21 mouse cellular contexts compared by ENCODE assay signal in genomic region chr17:66786166-66786565, GRCm38 (mm10).
DNase-seq lines count a peak whose midpoint lies in the region; ATAC-seq lines count a peak whose summit lies in the region.
"Had no signal": no experiment of that assay in that cellular context is flagged by ENCODE, and none has a peak within 500 bp of the region (broad histone marks: within the 10 kb centered on the region; RNA-seq: fewer than 3 reads in every experiment).

No protein-coding gene starts in this region.

- 0 out of 2 replicates have a peak, but pooled peaks have one; percentile 43 for ATAC-seq in hindbrain, embryonic 11.5 days (ENCODE audit: low FRiP score)
- no peak for ATAC-seq in hindbrain, embryonic 13.5 days (ENCODE audit: low FRiP score)
- ATAC-seq: forebrain, embryonic 16.5 days had no signal

- H3K27me3 ChIP-seq in hindbrain, embryonic 11.5 days (ENCODE audit: control insufficient read depth, insufficient read depth, low read length) = no peaks in the 10 kb centered on the region
- H3K27me3 ChIP-seq in hindbrain, embryonic 13.5 days = no peaks in the 10 kb centered on the region
- H3K27me3 ChIP-seq: embryonic facial prominence, embryonic 15.5 days; heart, embryonic 13.5 days; hindbrain, embryonic 15.5 days; limb, embryonic 15.5 days; lung, embryonic 15.5 days had no signal

- no peaks in the 10 kb centered on the region for H3K4me1 ChIP-seq in hindbrain, embryonic 11.5 days (replicated peaks; ENCODE audit: control insufficient read depth, insufficient read depth, low read length)
- peaks cover 22% of the 10 kb centered on the region for H3K4me1 ChIP-seq in hindbrain, embryonic 13.5 days (replicated peaks)
- H3K4me1 ChIP-seq: embryonic facial prominence, embryonic 15.5 days; lung, embryonic 15.5 days had no signal

- H3K4me3 ChIP-seq in hindbrain, embryonic 11.5 days (ENCODE audit: low read depth, low read length) = no peak overlapping the region
- no peak overlapping the region for H3K4me3 ChIP-seq in hindbrain, embryonic 13.5 days
- H3K4me3 ChIP-seq: embryonic facial prominence, embryonic 15.5 days; heart, embryonic 13.5 days; hindbrain, embryonic 15.5 days; limb, embryonic 15.5 days; lung, embryonic 15.5 days had no signal

- no peak overlapping the region for H3K9ac ChIP-seq in hindbrain, embryonic 11.5 days (ENCODE audit: low read depth, low read length)
- no peak overlapping the region for H3K9ac ChIP-seq in hindbrain, embryonic 13.5 days
- H3K9ac ChIP-seq: embryonic facial prominence, embryonic 15.5 days; heart, embryonic 13.5 days; hindbrain, embryonic 15.5 days; limb, embryonic 15.5 days; liver, embryonic 14.5 days; lung, embryonic 15.5 days had no signal

- no peak overlapping the region for H3K4me2 ChIP-seq in hindbrain, embryonic 11.5 days (replicated peaks; ENCODE audit: low read depth, low read length)
- H3K4me2 ChIP-seq in hindbrain, embryonic 13.5 days = no peak overlapping the region
- H3K4me2 ChIP-seq: embryonic facial prominence, embryonic 15.5 days; heart, embryonic 13.5 days; hindbrain, embryonic 15.5 days; limb, embryonic 15.5 days; lung, embryonic 15.5 days had no signal

- H3K9me3 ChIP-seq in hindbrain, embryonic 11.5 days (ENCODE audit: control insufficient read depth, low read length) = no peaks in the 10 kb centered on the region
- H3K9me3 ChIP-seq in hindbrain, embryonic 13.5 days = no peaks in the 10 kb centered on the region
- H3K9me3 ChIP-seq: embryonic facial prominence, embryonic 15.5 days; heart, embryonic 13.5 days; hindbrain, embryonic 15.5 days; limb, embryonic 15.5 days; lung, embryonic 15.5 days had no signal

- H3K27ac ChIP-seq in hindbrain, embryonic 11.5 days (ENCODE audit: low read depth, low read length) = no peak overlapping the region
- no peak overlapping the region for H3K27ac ChIP-seq in hindbrain, embryonic 13.5 days
- H3K27ac ChIP-seq: embryonic facial prominence, embryonic 15.5 days; heart, embryonic 13.5 days; hindbrain, embryonic 15.5 days; limb, embryonic 15.5 days; liver, embryonic 14.5 days; lung, embryonic 15.5 days had no signal

- WGBS in hindbrain, embryonic 11.5 days = 40% methylated on average over 12 of the region's 12 CpGs
- 29% methylated on average over 12 of the region's 12 CpGs for WGBS in hindbrain, embryonic 13.5 days

- no peaks in the 10 kb centered on the region for H3K36me3 ChIP-seq in hindbrain, embryonic 11.5 days (ENCODE audit: control insufficient read depth, insufficient read depth, low read length)
- H3K36me3 ChIP-seq in hindbrain, embryonic 13.5 days = no peaks in the 10 kb centered on the region
- H3K36me3 ChIP-seq: embryonic facial prominence, embryonic 15.5 days; heart, embryonic 13.5 days; hindbrain, embryonic 15.5 days; limb, embryonic 15.5 days; lung, embryonic 15.5 days had no signal

- peak; percentile 18 for DNase-seq in hindbrain, embryonic 11.5 days (ENCODE audit: low spot score)
- DNase-seq in embryo, embryonic 10.5 days (ENCODE audit: low spot score) = peak; percentile 62
- DNase-seq in forelimb bud, embryonic 11.5 days (ENCODE audit: low read depth, low spot score) = peak; percentile 40
- peak; percentile 57 for DNase-seq in retina, embryonic 14.5 days (ENCODE audit: low spot score)
- DNase-seq in kidney, adult 18-20 months = no peak
- no peak for DNase-seq in thymus, postnatal 10 days (ENCODE audit: low spot score in 2 of 2)
- DNase-seq: adrenal gland, postnatal 25 days; cerebellum, adult 8-10 months; gastrocnemius, postnatal 14 days; heart, adult 18-20 months; heart, postnatal 14 days; kidney, postnatal 36 days; lung, postnatal 4 days had no signal

Comparison
In these comparisons a context has a peak if more than half of its experiments do, and no peak if none do; other contexts are left out.
1. DNase-seq: peak in hindbrain, embryonic 11.5 days (single experiment), embryo, embryonic 10.5 days (single experiment), forelimb bud, embryonic 11.5 days (single experiment) and retina, embryonic 14.5 days (single experiment); none in kidney, adult 18-20 months (single experiment) and thymus, postnatal 10 days (0 of 2).